Mouse (Mus musculus) 3T3-L1 (cell line): ENCODE results near the gene Adgrg1.

Source experiments
- DNase-seq: peaks from one replicate; pipeline ENCODE4 v3.0.0-alpha.2; 2015; ENCODE audit warnings: low read depth, low spot score

The Adgrg1 gene

DNA sequence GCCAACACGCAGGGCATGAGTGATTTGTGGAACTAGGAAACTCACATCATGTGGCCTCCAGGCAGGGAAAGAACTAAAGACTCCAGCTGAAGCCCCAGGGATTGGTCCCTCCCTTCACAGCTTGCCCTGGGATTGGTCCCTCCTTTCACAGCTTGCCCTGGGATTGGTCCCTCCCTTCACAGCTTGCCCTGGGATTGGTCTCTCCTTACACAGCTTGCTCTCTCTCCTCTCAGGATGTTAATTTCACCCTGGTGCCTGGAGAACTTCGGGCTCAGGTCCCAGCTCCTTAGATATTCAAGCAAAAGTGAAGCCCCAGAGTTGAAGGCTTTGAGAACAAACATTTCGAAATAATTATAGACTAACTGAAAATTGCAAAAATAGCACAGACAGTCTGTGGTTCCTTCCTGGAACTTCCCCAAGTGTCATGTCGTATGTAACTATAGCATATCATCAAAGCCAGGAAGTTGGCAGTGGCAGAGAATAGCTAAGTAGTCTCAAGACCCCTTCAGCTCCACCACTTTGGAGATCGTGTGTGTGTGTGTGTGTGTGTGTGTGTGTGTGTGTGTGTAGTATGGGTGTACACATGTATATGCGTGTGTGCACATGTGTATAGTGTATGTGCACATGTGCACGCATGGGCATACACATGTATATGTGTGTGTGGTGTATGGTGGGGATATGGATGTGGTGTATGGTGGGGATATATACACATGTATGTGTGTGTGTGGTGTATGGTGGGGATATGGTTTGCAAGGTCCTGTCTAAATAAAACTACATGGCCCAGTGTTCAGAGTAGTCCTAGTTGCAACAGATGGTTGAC, 62.8 kb downstream of the Adgrg1 start:
- DNase-seq = peak; percentile 60

DNA sequence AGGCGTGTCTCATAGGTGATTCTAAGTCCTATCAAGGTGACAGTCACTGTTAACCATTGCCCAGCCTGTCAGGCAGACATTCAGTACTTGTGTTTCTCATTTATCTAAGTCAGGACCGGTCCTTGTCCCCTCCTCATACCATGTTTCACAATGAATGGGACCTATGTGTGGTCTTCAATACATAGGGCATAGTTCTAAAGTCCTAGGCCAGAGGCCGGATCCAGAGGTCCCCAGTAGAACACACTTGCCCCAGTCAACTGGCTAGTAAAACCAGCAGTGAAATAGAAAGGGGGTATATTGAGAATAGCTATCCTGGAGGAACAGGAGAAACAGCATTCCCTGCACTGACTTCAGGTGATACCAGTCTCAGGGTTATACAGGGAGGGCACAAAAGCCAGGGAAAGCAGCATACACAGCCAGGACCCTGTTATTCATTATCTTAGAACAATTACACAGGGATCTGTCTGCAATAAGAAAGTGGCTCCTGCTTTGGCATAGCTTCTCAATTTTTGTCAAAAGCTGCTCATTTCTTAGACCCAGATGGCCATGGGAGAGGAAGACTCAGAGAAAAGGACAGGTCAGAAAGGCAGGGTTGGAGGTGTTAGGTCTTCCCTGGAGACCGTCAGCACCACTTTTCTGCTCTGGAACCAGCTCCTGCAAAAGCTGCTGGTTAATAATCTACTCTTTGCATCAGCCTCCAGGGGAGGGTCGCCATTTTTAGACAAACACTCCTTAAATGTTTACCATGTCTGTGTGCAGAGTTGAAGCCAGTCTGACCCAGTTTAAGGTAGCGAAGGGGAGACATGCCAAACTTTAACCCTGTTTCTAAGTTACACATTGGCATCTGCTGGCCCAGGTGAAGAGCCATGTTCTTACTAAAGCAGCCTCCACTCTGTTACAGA, 67.6 kb downstream of the Adgrg1 start:
- DNase-seq = no peak

DNA sequence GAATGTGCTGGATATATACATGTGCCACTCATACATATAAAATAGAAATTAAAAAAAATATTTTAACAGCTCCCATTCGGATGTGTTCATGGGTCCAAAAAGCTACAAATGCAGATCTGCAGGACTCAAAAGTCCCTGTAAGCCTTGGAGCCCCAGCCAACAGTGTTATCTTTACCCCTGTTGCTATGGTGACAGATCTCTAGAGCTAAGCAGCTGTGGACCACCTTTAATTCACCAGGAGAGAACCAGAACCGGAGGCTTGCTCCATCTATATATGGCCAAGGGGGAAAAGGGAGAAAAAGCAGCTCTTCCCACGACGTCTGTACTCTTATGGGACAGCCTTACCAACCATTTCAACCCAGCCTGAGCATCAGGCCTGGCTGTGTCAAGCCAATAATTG, 70.3 kb downstream of the Adgrg1 start:
- DNase-seq = no peak

DNA sequence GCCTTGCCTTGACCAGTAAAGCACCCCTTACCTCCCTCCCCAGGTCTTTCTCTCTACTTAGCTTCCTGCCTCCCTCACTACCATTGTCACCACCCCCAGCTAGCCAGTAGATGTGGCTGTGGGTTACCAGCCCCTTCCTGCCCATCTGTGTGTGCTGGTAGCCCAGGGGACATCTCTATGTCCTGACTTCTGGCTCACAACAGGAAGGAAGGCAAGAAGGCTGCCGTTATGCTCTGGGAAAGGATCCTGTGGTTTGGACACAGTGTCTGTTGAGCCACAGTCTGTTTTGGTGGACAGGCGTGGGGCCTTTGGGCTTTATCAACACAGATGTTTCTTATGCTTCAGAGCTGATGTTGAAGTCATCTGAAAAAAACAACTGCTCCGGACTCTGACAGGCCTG, 72.4 kb downstream of the Adgrg1 start:
- DNase-seq = no peak

DNA sequence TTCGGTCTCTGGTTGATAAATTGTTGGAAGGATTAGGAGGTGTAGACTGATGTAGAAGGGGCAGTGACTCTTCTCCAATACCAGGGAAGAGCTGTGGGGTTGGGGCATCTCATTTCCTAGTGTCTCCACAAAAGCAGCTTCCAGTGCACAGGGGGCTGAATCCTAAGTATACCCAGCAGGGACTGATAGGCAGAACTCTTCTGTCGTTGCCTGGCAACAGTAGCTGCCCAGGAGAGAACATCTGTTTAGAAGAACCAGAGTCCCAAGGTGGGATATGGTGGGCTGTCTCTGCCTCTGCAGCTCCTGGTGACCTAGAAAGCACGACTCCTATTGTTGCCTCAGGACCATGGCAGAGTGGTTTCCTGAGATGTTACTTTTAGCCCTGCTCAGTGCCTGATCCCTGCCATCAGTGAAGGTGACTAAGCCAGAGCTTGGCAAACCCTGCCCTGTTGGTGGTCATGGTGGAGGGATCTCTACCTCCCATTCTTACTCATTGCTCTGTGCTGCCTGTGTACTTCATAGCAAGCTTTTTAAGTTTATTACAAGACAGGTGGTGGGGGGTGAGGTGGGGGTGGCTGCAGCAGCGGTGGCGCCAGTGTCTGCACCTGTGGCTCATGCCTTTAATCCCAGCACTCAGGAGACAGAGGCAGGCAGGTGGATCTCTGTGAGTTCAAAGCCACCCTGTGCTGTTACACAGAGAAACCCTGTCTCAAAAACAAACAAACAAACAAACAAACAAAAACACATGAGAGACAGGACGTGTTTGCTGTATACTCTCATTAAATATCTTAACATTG, 73.5 kb downstream of the Adgrg1 start:
- peak; percentile 30 for DNase-seq

DNA sequence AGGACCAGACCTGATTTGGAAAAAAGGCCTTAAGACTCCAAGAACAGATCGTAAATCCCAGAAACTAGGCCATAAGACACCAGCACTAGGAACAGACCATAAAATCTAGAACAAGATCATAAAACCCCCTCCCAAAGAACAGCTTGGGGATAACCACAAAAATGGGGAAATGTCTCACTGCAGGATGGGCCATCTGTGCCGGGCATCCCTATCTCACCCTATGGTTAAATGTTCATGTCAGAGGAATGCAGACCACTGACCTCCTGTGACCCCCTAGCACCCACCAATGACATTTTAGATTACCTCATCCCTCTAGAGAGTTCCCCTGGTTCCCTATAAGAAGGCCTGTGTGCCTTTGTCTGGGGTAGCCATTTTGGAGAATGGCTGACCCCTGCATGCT, 75.1 kb downstream of the Adgrg1 start:
- peak; percentile 32 for DNase-seq

DNA sequence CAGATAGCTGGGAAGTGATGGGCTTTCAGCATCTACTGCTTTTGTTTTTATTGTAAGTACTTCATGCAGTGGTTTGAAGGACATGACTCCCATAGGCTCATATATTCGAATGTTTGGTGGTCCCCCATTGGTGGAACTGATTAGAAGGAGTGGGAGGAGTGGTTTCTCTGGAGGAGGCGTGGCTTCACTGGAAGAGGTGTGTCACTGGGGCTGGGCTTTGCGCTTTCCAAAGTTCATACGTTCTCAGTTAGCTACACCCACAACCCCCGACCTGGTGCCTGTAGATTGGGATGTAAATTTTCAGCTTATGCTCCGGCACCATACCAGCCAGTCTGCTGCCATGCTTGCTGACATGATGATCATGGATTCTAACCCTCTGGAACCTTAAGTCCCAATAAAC, 79.9 kb downstream of the Adgrg1 start:
- DNase-seq = no peak

DNA sequence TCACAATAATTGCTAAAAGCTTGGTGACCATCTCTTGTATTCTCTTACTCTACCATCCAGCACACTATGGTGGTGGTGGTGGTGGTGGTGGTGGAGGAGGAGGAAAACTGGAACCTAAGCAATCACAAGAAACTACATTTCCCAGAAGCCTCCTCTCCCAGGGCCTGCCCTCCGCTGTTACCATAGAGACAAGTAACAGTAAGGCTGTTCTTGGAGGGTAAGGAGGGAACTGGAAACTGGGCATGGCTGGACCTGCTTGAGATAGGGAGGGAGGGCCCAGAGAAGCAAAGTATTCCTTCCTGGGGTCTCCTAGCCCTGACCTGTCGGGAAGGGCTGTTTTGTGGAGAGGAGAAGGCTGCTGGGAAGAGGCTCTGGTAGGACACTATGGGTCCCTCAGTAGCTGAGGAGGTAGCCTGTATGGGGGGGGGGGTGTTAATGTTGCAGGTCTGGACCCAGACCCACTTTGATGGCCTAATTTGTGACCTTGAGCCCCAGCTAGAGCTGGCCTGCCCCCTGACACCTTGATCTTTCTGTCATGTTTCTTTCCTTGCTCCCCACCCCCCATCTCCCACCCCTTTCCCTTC, 80.5 kb downstream of the Adgrg1 start, which contains the start of gene Drc7:
Drc7 (plus strand) TSS at position 177 of the 584 bp plus-strand sequence.
- DNase-seq = no peak

DNA sequence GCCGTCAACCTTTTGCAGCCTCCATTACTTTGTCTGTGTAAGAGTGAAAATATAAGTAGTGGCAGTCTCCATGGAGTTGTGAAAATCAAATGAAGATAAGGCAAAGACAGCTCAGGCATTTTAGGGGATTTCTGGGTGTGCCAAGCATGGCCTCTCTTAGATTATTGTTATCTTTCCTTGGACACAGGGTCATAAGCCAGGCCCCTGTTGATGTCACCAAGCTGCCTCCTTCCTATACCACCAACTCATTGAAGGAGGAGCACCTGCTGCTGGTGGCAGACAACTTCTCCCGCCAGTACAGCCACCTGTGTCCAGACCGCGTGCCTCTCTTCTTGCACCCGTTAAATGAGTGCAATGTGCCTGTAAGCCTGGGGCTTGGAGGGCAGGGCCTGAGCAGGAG, 81.9 kb downstream of the Adgrg1 start:
- no peak for DNase-seq

DNA sequence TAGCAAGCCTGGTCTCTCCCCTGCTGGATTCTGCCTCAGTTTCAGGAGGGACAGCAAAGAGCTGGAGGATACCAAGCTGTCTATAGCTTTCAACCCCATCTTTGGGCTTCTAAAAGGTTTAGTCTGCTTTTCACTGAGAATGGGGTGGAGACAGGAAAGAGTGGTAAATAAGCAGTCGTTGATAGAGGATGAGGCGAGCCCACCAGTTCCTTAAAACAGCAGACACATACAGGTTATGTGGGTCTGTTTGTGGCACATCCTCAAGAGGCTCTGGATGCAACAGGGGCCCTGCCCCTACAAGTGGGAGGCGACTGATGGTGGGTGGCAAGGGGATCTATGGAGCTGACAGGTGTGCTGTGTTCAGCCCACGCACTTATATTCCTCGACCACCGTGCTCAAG, 84.1 kb downstream of the Adgrg1 start:
- no peak for DNase-seq

DNA sequence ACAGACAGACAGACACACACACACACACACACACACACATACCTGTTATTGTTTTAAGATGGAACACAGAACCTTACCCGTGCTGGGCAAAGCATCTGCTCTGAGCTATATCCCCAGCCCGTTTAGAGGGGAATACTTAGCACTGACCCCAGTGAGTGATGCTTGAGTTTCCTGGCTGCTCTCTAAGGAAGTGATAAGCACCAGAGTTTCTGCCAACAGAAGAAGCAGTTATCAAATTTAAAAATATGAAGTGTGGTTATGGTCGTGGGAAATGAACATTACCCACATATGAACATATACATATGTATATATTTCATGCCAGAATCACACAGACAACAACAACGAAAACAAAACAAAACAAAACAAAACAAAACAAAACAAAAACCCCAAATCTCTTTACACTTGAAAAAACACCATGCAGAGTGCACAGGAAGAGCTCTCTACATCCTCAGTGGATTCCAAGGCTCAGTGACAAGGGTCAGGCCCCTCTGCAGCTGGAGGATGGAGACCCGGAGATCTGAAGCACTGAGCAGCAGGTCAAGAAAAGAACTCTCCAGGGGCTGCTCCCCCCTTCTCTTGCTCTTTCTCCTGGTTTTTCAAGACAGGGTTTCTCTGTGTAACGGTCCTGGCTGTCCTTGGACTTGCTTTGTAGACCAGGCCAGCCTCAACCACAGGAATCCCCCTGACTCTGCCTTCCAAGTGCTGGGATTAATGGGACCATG, 85.4 kb downstream of the Adgrg1 start:
- DNase-seq = no peak
